Mouse (Mus musculus) forebrain, embryonic 10.5 days (tissue): Measurements from ENCODE around the gene Ugdh. TPM values are rescaled to one million over a fixed set of nuclear protein-coding genes. Genes with fewer than 3 reads are reported as not detected.

ENCODE experiments used
- DNase-seq: peaks from one replicate; pipeline ENCODE4 v3.0.0-alpha.2; 2017; ENCODE audit warnings: low spot score; ENCODE audit errors: extremely low spot score
- H3K27ac ChIP-seq: fragments of 300-500 bp; sonication (generic); 2 replicates; pipeline ENCODE4 v1.5.1; 2016; ENCODE audit warnings: mild to moderate bottlenecking
- H3K27me3 ChIP-seq: fragments of 300-500 bp; sonication (generic); 2 replicates; pipeline ENCODE4 v1.6.1; 2016; ENCODE audit warnings: mild to moderate bottlenecking; ENCODE audit not compliant: poor library complexity, severe bottlenecking
- H3K36me3 ChIP-seq: fragments of 300-500 bp; sonication (generic); replicated peaks from 2 replicates; pipeline ENCODE4 v1.6.1; 2016; ENCODE audit warnings: mild to moderate bottlenecking, moderate library complexity
- H3K4me1 ChIP-seq: fragments of 300-500 bp; sonication (generic); 2 replicates; pipeline ENCODE4 v1.6.1; 2016
- H3K4me3 ChIP-seq: fragments of 300-500 bp; sonication (generic); 2 replicates; pipeline ENCODE4 v1.5.1; 2016; ENCODE audit warnings: mild to moderate bottlenecking, moderate library complexity
- H3K9me3 ChIP-seq: fragments of 300-500 bp; sonication (generic); 2 replicates; pipeline ENCODE4 v1.6.1; 2016; ENCODE audit warnings: mild to moderate bottlenecking, moderate library complexity
- WGBS: fragments of 180-500 bp; shearing (Covaris S2); methylation state at CpG from one replicate; pipeline ENCODE4 v1.1.7; 2016; 5-methylcytosine and 5-hydroxymethylcytosine counted together
- polyA plus RNA-seq: library from polyadenylated mRNA; unstranded; fragments of >200 nt; fragmentation: Nextera tagmentation; extraction: Ambion mirVana; gene quantifications from 2 replicates; pipeline ENCODE4 v1.2.1, GENCODE M21; 2016

The Ugdh gene
- polyA plus RNA-seq, 1 experiment from 2014 or later = 64.5 TPM

DNA sequence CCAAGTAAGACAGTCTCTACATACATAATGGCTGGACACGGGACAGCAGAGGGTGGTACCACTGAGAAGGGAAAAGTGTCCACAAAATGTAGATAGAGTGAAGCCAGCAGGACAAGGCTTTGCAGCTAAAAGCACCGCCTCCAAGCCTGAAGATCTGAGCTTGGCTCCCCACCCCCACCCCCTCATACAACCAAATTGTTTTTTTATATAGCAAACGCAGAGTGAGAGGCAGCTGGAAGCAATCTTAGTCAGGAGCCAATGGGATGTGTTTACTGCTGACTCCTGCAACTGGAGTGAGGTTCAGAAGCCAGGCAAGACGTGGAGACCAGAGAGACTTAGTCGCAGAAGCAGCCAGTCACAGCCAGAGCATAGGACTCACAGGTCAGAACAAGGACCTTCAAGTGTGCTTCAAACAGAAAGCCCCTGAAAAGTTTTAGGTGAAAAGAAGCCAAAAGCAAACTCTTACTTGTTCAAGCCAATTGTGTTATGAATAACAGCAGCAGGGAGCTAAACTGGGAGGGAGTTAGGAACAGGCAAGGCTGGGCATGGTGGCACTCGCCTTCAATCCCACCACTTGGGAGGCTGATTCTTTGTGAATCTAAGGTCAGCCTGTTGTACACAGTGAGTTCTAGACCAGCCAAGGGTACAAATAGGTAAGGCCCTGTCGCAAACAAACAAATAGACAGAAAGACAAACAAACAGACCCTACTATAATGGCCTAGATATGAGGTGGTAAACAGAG, 21.5 kb upstream of the Ugdh start:
- H3K27me3 ChIP-seq = no peaks in the 10 kb centered on the region
- H3K4me1 ChIP-seq = peaks cover 7% of the 10 kb centered on the region; the same call in 1 of the 2 replicates
- no peak overlapping the region for H3K4me3 ChIP-seq
- H3K27ac ChIP-seq = no peak overlapping the region
- 71% methylated on average over 7 of the region's 7 CpGs for WGBS
- no peaks in the 10 kb centered on the region for H3K9me3 ChIP-seq
- no peak for DNase-seq
- H3K36me3 ChIP-seq = no peaks in the 10 kb centered on the region

DNA sequence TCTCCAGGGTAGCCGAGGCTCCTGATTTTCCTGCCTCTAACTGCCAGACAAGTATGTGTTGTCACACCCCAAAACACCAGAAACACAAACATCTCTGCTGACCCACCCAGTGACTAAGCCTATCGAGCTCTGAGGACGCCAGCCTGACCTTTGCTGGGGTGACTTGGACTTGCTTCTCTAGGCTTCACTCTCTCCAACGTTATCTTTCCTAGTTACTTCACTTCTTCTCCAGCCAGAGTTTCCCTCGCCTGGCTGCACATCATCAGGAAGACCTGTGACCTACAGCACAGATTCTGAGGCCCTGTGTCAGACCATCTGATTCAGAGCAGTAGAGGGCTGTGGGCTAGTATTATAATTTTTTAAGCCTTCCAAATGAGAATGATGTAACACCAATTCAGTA, 19.0 kb upstream of the Ugdh start:
- Histone ChIP-seq H3K36me3 (0 out of 2 replicates have a peak, but pooled peaks cover 5% of the 10 kb centered on the region), H3K27ac (no peak overlapping the region), H3K9me3 (no peaks in the 10 kb centered on the region), H3K4me3 (no peak overlapping the region), H3K4me1 (peaks cover 7% of the 10 kb centered on the region; the same call in 1 of the 2 replicates), H3K27me3 (no peaks in the 10 kb centered on the region)
- 83% methylated on average over 5 of the region's 5 CpGs for WGBS
- DNase-seq = no peak

DNA sequence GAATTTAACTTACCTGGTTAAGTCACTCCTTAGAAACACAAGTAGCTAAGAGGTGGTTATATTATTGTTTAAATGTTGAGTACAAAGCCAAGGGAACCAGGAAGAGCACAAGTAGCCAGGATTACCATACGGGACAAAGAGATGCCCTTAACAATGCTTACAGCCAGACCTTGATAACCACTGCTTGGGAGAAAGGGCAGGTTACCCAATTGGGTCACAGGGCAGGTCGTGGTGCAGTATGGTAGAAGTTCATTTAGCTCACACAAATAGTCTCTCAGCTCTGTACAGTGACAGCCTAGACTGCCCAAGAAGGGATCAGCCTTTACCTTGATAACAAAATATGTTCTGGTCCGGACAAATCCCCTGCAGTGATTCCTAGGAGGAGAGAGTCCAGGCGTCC, 13.2 kb upstream of the Ugdh start:
- Histone ChIP-seq H3K4me3 (no peak overlapping the region), H3K27me3 (no peaks in the 10 kb centered on the region), H3K4me1 (no peaks in the 10 kb centered on the region), H3K27ac (no peak overlapping the region), H3K36me3 (0 out of 2 replicates have a peak, but pooled peaks cover 5% of the 10 kb centered on the region), H3K9me3 (no peaks in the 10 kb centered on the region)
- 83% methylated on average over 4 of the region's 4 CpGs for WGBS
- DNase-seq = no peak

DNA sequence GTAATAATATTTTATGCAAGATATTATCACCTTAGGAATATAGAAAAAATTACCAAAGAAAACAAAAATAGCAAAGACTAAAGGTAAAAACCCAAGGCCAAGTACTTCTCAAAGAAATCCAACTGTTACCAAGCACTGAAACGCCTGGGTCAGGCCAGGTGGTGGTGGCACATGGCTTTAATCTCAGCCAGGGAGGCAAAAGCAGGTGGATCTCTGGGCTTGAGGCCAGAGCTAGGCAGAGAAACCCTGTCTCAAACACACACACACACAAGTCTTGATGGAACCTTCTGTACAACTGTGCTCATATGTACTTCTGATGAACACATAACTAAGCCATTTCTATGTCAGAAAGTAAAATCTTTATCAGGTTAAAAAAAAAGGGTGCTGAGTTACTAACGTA, 12.1 kb upstream of the Ugdh start:
- no peaks in the 10 kb centered on the region for H3K4me1 ChIP-seq
- WGBS = 82% methylated on average over 2 of the region's 2 CpGs

DNA sequence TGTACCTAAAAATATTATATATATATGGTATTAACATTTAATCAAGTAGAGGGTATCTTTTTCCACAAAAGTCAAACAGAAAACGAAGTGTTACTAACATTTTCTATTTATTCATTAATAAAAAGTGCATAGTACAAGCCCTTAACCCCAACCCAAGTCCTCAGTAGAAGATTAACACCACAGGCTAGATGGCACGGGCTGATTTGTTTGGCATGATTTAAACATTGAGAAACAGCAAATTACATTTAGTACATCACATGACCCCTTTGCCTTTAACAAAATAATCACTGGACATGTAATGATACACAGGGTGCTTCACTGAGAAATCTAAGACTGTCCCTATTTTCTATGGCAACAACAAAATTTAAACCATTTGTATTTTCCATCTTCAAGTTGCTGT, 11.0 kb upstream of the Ugdh start:
- no peak for DNase-seq
- Histone ChIP-seq H3K36me3 (0 out of 2 replicates have a peak, but pooled peaks cover 5% of the 10 kb centered on the region), H3K27ac (no peak overlapping the region), H3K4me3 (no peak overlapping the region), H3K9me3 (no peaks in the 10 kb centered on the region), H3K4me1 (no peaks in the 10 kb centered on the region), H3K27me3 (no peaks in the 10 kb centered on the region)
- WGBS = 83% methylated on average over 2 of the region's 2 CpGs

More for the DNA sequence above, 12.1 kb upstream of the Ugdh start:
- Histone ChIP-seq H3K27ac (no peak overlapping the region), H3K27me3 (no peaks in the 10 kb centered on the region), H3K9me3 (no peaks in the 10 kb centered on the region), H3K4me3 (no peak overlapping the region), H3K36me3 (0 out of 2 replicates have a peak, but pooled peaks cover 5% of the 10 kb centered on the region)
- no peak for DNase-seq

DNA sequence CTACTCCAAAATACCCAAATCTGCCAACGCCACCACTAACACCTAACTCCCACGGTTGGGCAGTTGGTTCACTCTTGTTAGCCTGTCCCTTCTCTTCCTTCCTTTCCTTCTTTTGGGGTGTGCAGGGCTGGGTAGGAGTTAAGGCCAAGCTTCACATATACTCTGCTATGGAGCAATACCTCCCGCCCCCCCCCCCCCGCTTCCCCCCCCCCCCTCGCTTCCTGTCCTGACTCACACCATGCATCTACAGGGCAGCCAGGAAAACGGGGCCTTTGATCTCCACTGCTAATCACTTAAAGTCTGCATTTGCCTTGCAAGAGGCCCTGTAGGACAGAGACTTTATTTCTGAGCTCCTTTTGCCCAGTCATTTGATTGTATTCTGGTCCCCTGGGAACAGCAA, 9.2 kb upstream of the Ugdh start:
- Histone ChIP-seq H3K27ac (no peak overlapping the region), H3K9me3 (no peaks in the 10 kb centered on the region), H3K4me1 (no peaks in the 10 kb centered on the region), H3K36me3 (no peaks in the 10 kb centered on the region), H3K27me3 (no peaks in the 10 kb centered on the region), H3K4me3 (no peak overlapping the region)
- no peak for DNase-seq
- WGBS = 74% methylated on average over 3 of the region's 6 CpGs

DNA sequence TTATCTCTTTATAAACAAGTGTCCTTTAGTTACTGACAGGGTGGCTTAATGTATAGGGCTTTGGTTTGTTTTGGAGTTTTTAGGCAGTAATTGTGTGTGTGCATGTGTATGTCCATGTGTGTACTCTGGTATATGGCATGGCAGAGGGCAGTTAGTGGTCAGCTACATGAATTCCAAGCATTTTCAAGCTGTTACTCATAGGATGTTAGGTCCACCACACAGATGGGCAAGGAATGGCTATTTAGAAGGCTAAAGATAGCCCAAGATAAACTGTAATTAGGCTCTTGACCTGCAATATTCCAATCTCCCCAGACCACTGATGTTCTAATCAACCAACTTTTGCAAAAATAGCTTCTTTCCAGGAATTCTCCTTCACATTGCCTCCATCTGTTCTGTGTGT, 2.3 kb upstream of the Ugdh start:
- no peaks in the 10 kb centered on the region for H3K27me3 ChIP-seq
- H3K36me3 ChIP-seq = no peaks in the 10 kb centered on the region
- DNase-seq = no peak
- no peaks in the 10 kb centered on the region for H3K9me3 ChIP-seq
- peaks cover 26% of the 10 kb centered on the region for H3K4me1 ChIP-seq
- no peak overlapping the region for H3K27ac ChIP-seq
- H3K4me3 ChIP-seq = no peak overlapping the region

DNA sequence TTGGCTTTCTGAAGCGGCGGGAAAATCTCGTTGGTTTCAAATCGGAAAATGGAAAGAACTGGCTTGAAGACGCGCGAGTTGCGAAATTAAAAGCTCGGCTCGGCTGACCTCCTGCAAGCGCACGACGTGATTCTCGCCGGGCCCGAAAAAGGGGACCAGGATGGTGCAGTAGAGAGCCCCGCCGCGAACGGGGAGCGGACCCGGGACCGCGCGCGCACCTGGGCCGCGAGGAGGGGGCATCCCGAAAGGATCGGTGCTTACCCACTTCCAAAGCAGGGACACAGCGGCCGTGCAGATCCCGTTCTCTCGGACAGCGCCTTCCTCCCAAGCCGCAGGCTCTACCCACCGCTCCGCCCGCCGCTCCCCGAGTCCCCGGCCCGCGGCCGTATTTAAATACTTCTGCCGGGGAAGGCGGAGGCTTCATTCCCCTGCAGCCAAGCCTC, 365 bp downstream of the Ugdh start:
- DNase-seq = no peak
- Histone ChIP-seq H3K4me1 (peaks cover 26% of the 10 kb centered on the region), H3K27ac (peak overlapping the region; percentile 85), H3K36me3 (0 out of 2 replicates have a peak, but pooled peaks cover 2% of the 10 kb centered on the region), H3K27me3 (no peaks in the 10 kb centered on the region), H3K9me3 (no peaks in the 10 kb centered on the region), H3K4me3 (peak overlapping the region; percentile 87)
- WGBS = under 1% methylated on average over 47 of the region's 47 CpGs

DNA sequence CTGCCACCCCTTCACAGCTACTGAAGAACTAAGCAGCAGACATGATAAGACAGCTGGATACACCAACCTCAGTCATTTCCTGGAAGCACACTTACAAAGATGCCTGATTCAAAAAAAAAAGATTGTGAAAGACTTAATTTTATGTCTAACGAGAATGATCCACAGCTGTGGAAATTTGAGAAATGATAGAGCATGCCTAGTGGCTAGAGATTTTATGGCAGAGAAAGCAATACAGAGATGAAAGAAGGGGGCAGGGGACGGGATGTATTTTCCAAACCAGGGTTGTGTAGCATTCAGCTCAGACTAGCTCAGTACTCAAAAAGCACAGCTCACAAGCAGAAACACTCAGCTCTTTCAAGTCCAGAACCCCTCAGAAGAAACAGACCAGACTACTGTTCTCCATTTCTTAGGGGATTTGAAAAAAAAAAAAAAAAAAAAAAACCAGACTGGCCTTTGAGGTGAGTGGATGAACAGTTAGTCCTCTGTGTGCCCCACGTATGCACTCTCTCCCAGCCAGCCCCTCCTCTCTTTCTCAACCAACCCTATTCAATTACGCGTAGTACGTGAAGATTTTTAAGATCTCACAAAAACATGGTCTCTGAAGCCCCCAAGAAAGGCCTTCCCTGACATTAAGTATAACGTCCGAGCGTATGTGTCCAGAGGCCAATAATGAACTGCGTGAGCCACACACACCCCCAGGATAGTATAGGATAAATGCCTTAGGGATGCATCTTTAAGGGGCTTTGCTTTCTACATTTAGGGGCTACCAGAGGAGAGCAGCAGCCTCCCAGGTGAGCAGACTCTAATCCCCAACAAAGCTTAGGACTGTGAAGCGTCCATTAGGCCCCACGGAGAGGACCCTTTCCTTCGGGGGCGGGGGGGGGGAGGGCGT, 1.0 kb downstream of the Ugdh start:
- Histone ChIP-seq H3K4me1 (peaks cover 26% of the 10 kb centered on the region), H3K36me3 (0 out of 2 replicates have a peak, but pooled peaks cover 2% of the 10 kb centered on the region), H3K27ac (peak overlapping the region; percentile 85), H3K4me3 (peak overlapping the region; percentile 87), H3K27me3 (no peaks in the 10 kb centered on the region), H3K9me3 (no peaks in the 10 kb centered on the region)
- whole genome bisulfite sequencing = 6% methylated on average over 15 of the region's 15 CpGs
- no peak for DNase-seq

DNA sequence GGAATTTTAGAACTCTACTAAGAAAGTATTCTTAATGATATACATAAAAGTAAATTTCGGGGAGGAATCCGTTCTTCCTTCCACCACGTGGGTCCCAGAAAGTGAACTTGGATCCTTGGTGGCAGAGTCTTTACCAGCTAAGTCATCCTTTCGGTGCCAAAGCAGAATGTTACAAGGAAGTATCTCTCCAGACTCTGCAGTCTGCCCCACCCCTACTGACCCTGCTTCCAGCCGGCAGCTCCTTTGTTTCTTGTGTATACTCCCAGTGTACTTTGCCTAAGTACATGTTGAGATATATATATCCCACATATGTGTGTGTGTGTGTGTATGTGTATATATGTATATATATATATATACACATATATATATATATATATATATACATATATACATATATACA, 6.3 kb downstream of the Ugdh start:
- Histone ChIP-seq H3K4me1 (peaks cover 10% of the 10 kb centered on the region), H3K36me3 (peaks cover 26% of the 10 kb centered on the region), H3K9me3 (no peaks in the 10 kb centered on the region), H3K4me3 (no peak overlapping the region), H3K27ac (no peak overlapping the region), H3K27me3 (no peaks in the 10 kb centered on the region)
- no peak for DNase-seq
- WGBS = 92% methylated on average over 5 of the region's 5 CpGs

DNA sequence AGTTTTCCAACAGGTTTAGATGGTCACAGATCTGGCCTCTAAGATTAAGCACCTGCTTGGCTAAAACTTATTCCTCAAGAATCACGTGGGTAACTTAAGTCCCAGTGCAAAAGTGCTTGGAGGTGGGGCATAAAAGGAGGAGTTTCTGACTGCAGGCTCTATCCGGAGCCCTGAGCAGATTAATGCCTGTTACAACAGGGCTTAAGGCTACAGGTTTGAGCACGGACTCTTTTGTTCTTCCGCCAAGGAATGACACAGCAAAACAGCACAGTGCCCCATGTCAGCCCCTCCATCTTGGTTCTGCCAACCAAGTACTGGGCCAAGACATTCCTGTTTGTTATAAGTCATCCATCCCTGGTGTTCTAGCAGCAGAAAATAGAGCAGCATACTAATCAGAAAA, 7.4 kb downstream of the Ugdh start:
- WGBS = 35% methylated on average over 4 of the region's 4 CpGs
- DNase-seq = no peak

DNA sequence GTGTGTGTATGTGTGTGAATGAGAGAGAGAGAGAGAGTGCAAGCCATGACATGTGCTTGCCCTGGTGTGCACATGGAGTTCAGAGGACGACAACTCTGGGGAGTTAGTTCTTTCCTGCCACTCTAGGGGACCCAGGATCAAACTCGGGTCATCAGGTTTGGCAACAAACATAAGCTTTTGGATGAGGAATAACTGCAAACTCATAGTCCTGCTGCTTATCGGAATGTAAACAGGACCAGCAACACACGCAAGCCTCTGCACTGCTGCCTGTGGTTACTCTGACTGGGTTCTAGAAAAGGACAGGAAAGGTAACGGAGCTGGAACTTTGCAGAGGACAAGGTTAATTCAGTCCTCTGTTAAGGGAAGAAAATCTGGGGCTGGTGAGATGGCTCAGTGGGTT, 10.5 kb downstream of the Ugdh start:
- no peak overlapping the region for H3K27ac ChIP-seq

More for the DNA sequence above, 7.4 kb downstream of the Ugdh start:
- Histone ChIP-seq H3K27me3 (no peaks in the 10 kb centered on the region), H3K9me3 (no peaks in the 10 kb centered on the region), H3K4me3 (no peak overlapping the region), H3K27ac (0 out of 2 replicates have a peak overlapping the region, but pooled peaks have one; percentile 12), H3K36me3 (peaks cover 37% of the 10 kb centered on the region), H3K4me1 (peaks cover 6% of the 10 kb centered on the region; the same call in 1 of the 2 replicates)

DNA sequence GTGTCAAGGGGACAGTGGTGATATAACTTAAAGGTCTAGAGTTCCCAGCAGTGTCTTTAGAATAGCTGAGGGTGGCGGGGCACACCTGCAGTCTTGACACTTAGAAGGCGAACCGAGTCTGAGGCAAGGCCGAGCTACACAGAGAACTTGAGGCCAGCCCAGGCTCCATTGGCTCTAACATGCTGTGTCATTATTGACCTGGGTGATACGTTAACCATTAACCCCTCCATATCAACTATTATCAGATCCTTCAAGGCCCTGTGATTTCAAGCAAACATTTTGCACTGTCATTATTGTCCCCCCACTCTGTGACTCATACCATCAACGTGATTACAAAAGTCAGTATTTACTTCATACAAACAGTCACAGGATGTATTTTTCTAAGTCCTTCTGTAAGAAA, 11.5 kb downstream of the Ugdh start:
- Histone ChIP-seq H3K4me1 (peaks cover 6% of the 10 kb centered on the region; the same call in 1 of the 2 replicates), H3K27ac (no peak overlapping the region), H3K4me3 (no peak overlapping the region), H3K9me3 (no peaks in the 10 kb centered on the region), H3K27me3 (no peaks in the 10 kb centered on the region), H3K36me3 (peaks cover 64% of the 10 kb centered on the region)
- no peak for DNase-seq
- 90% methylated on average over 6 of the region's 6 CpGs for WGBS

More for the DNA sequence above, 10.5 kb downstream of the Ugdh start:
- H3K27me3 ChIP-seq = no peaks in the 10 kb centered on the region
- H3K4me1 ChIP-seq = peaks cover 6% of the 10 kb centered on the region; the same call in 1 of the 2 replicates
- no peaks in the 10 kb centered on the region for H3K9me3 ChIP-seq
- no peak for DNase-seq
- H3K4me3 ChIP-seq = no peak overlapping the region
- H3K36me3 ChIP-seq = peaks cover 63% of the 10 kb centered on the region
- 95% methylated on average over 5 of the region's 5 CpGs for WGBS
